Mouse (Mus musculus) midbrain, embryonic 15.5 days (tissue): ENCODE measurements around the gene 1700019D03Rik. TPM values are rescaled to one million over a fixed set of nuclear protein-coding genes. Genes with fewer than 3 reads are reported as not detected.
A peak's percentile ranks its signal among the peaks of the same experiment; 100 is the strongest.

Experiments
- ATAC-seq: fragments of 200-750 bp; cut with Nextera tagmentation; replicated peaks from 2 replicates; pipeline ENCODE4 v1.8.0; 2017; ENCODE audit warnings: moderate TSS enrichment
- H3K27ac ChIP-seq: fragments of 300-500 bp; sonication (generic); 2 replicates; pipeline ENCODE4 v1.5.1; 2015; ENCODE audit warnings: mild to moderate bottlenecking, inconsistent platforms
- H3K27me3 ChIP-seq: fragments of 300-500 bp; sonication (generic); replicated peaks from 2 replicates; pipeline ENCODE4 v1.6.1; 2015; ENCODE audit warnings: inconsistent platforms
- H3K36me3 ChIP-seq: fragments of 300-500 bp; sonication (generic); replicated peaks from 2 replicates; pipeline ENCODE4 v1.6.1; 2015; ENCODE audit warnings: inconsistent platforms
- H3K4me1 ChIP-seq: fragments of 300-500 bp; sonication (generic); 2 replicates; pipeline ENCODE4 v1.6.1; 2015; ENCODE audit warnings: inconsistent platforms
- H3K4me2 ChIP-seq: fragments of 300-500 bp; sonication (generic); 2 replicates; pipeline ENCODE4 v1.6.1; 2015; ENCODE audit warnings: inconsistent platforms, mild to moderate bottlenecking, moderate library complexity
- H3K4me3 ChIP-seq: fragments of 300-500 bp; sonication (generic); 2 replicates; pipeline ENCODE4 v1.5.1; 2015; ENCODE audit warnings: mild to moderate bottlenecking, inconsistent platforms
- H3K9ac ChIP-seq: fragments of 300-500 bp; sonication (generic); 2 replicates; pipeline ENCODE4 v1.6.1; 2015; ENCODE audit warnings: mild to moderate bottlenecking, inconsistent platforms
- H3K9me3 ChIP-seq: fragments of 300-500 bp; sonication (generic); 2 replicates; pipeline ENCODE4 v1.6.1; 2016; ENCODE audit warnings: inconsistent platforms
- WGBS: fragments of 180-500 bp; shearing (Covaris S2); methylation state at CpG from one replicate; pipeline ENCODE4 v1.1.7; 2015; ENCODE audit warnings: mixed read lengths; 5-methylcytosine and 5-hydroxymethylcytosine counted together
- polyA plus RNA-seq: library from polyadenylated mRNA; unstranded; fragments of >200 nt; fragmentation: Nextera tagmentation; extraction: Ambion mirVana; gene quantifications from 2 replicates; pipeline ENCODE4 v1.2.1, GENCODE M21; 2015

Gene 1700019D03Rik
- polyA plus RNA-seq, 1 experiment from 2014 or later: 2.7 TPM

- H3K4me3 ChIP-seq: no peak overlapping the region
- ATAC-seq: no peak
- no peaks in the 10 kb centered on the region for H3K4me1 ChIP-seq
- H3K9ac ChIP-seq: no peak overlapping the region
- H3K4me2 ChIP-seq: no peak overlapping the region
- no peaks in the 10 kb centered on the region for H3K36me3 ChIP-seq
- H3K27ac ChIP-seq: no peak overlapping the region
- H3K27me3 ChIP-seq: no peaks in the 10 kb centered on the region
- 66% methylated on average over 5 of the region's 5 CpGs for WGBS
- H3K9me3 ChIP-seq: no peaks in the 10 kb centered on the region
Measured at GRCm38 (mm10) chr1:53015606-53016005, 4.4 kb downstream of the 1700019D03Rik start.

DNA sequence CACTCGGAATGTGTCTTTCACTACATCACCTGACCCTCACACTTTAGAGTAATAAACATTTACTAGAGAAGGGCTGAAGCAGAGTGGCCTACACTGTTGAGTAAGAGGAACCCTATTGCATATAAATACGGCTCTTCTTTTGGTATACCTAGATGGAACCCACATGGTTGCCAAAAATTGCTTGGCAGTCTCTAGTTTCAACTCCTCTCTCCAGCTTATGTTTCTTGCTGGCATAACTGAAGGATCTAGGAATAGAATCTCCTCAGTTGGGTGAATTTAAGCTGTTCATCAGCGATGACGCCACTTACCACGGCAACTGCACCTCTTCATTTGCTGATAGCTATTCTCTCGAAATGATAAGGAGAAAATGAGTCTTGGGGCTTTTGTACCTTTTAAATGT is 5.3 kb downstream of the 1700019D03Rik start:
- Histone ChIP-seq H3K9me3 (no peaks in the 10 kb centered on the region), H3K9ac (no peak overlapping the region), H3K4me2 (no peak overlapping the region), H3K4me1 (no peaks in the 10 kb centered on the region), H3K27ac (no peak overlapping the region), H3K36me3 (no peaks in the 10 kb centered on the region), H3K4me3 (no peak overlapping the region), H3K27me3 (no peaks in the 10 kb centered on the region)
- WGBS: 88% methylated on average over 6 of the region's 6 CpGs
- no peak for ATAC-seq

DNA sequence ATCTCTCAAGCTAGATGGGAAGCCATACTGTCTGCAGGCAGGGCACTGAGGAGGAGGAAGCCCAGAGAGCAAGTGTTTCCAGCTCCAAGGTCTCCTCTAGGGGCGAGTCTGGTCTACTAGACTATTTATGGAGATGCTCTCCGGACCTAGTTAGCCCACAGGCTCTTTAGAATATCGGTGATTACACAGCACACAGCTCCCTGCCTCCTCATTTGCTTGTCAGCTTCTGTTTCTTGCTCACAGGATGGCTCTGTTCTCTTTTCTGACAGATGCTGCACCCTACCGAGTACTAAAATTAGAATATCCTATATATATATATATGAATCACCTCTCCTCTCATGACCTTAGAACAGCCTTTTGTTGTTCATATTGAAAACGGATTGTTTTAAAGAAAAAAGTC is 33.3 kb downstream of the 1700019D03Rik start:
- Histone ChIP-seq H3K4me2 (no peak overlapping the region), H3K36me3 (no peaks in the 10 kb centered on the region), H3K4me1 (no peaks in the 10 kb centered on the region), H3K9me3 (no peaks in the 10 kb centered on the region), H3K4me3 (no peak overlapping the region), H3K27ac (no peak overlapping the region), H3K27me3 (no peaks in the 10 kb centered on the region), H3K9ac (no peak overlapping the region)
- 60% methylated on average over 5 of the region's 5 CpGs for WGBS
- ATAC-seq: no peak

DNA sequence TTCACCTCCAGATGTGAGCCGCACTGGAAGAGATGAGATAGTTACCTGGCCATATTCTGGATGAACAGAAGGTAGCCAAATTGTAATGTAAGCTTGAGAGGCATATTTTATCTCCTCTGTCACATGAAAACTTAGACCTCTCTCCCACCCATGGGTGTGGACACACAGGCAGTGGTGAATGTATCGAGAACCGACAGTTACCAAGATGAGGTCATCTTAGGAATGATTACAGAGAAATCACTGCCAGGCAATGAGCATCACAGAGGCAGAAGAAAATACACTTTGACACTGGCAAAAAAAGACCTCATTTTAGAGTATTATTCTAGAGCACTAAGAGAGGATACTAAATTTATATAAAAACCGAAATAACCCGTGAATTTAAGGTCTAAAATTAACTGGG is 46.8 kb downstream of the 1700019D03Rik start:
- 82% methylated on average over 5 of the region's 5 CpGs for WGBS
- Histone ChIP-seq H3K4me3 (no peak overlapping the region), H3K27ac (no peak overlapping the region), H3K4me1 (0 out of 2 replicates have a peak, but pooled peaks cover 3% of the 10 kb centered on the region), H3K36me3 (no peaks in the 10 kb centered on the region), H3K9me3 (no peaks in the 10 kb centered on the region), H3K9ac (no peak overlapping the region), H3K27me3 (no peaks in the 10 kb centered on the region), H3K4me2 (no peak overlapping the region)
- no peak for ATAC-seq

GRCm38 (mm10) chr1:52971881-52972503 is 48.0 kb downstream of the 1700019D03Rik start:
- Histone ChIP-seq H3K4me1 (0 out of 2 replicates have a peak, but pooled peaks cover 3% of the 10 kb centered on the region), H3K4me2 (no peak overlapping the region), H3K4me3 (no peak overlapping the region), H3K27ac (no peak overlapping the region), H3K9me3 (no peaks in the 10 kb centered on the region), H3K36me3 (no peaks in the 10 kb centered on the region), H3K9ac (no peak overlapping the region), H3K27me3 (no peaks in the 10 kb centered on the region)
- 64% methylated on average over 2 of the region's 2 CpGs for whole genome bisulfite sequencing
- ATAC-seq: peak; percentile 97

DNA sequence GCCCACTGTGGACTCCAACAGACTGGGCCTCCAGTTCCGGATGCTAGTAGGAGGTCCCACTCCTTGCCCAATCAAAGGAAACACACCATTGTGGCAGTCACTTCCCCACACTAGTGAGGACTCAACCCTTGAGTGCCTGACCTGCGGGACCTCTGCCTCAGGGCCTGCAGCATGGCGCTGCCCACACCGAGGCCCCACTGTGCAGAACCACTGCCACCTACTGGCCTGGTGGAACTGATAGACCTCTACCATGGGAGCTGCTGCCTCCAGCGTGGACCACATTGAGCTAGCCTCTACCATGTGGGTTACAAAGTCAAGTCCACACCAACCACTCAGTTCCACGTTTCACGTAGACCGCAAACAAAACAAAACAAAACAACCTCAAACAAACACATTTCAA is 55.4 kb downstream of the 1700019D03Rik start:
- H3K9ac ChIP-seq: no peak overlapping the region
- H3K4me1 ChIP-seq: no peaks in the 10 kb centered on the region
- no peak overlapping the region for H3K4me3 ChIP-seq
- 80% methylated on average over 8 of the region's 8 CpGs for WGBS
- no peaks in the 10 kb centered on the region for H3K9me3 ChIP-seq
- no peaks in the 10 kb centered on the region for H3K27me3 ChIP-seq
- no peak overlapping the region for H3K27ac ChIP-seq
- no peak overlapping the region for H3K4me2 ChIP-seq
- no peaks in the 10 kb centered on the region for H3K36me3 ChIP-seq
- no peak for ATAC-seq

- H3K27ac ChIP-seq: no peak overlapping the region
- H3K4me3 ChIP-seq: no peak overlapping the region
- ATAC-seq: no peak
- H3K9ac ChIP-seq: no peak overlapping the region
- H3K4me1 ChIP-seq: no peaks in the 10 kb centered on the region
- H3K4me2 ChIP-seq: no peak overlapping the region
- 85% methylated on average over 2 of the region's 2 CpGs for WGBS
- no peaks in the 10 kb centered on the region for H3K27me3 ChIP-seq
- H3K36me3 ChIP-seq: no peaks in the 10 kb centered on the region
- no peaks in the 10 kb centered on the region for H3K9me3 ChIP-seq
Measured at GRCm38 (mm10) chr1:52963097-52963496, 56.9 kb downstream of the 1700019D03Rik start.

GRCm38 (mm10) chr1:52960191-52960590 is 59.8 kb downstream of the 1700019D03Rik start:
- H3K9me3 ChIP-seq: no peaks in the 10 kb centered on the region
- no peak overlapping the region for H3K27ac ChIP-seq
- no peak overlapping the region for H3K9ac ChIP-seq
- no peak overlapping the region for H3K4me2 ChIP-seq
- no peaks in the 10 kb centered on the region for H3K36me3 ChIP-seq
- no peaks in the 10 kb centered on the region for H3K27me3 ChIP-seq
- ATAC-seq: no peak
- H3K4me1 ChIP-seq: no peaks in the 10 kb centered on the region
- no peak overlapping the region for H3K4me3 ChIP-seq
- 83% methylated on average over 6 of the region's 6 CpGs for WGBS

GRCm38 (mm10) chr1:52956746-52957145 is 63.2 kb downstream of the 1700019D03Rik start:
- Histone ChIP-seq H3K4me1 (peaks cover 15% of the 10 kb centered on the region), H3K27me3 (no peaks in the 10 kb centered on the region), H3K27ac (no peak overlapping the region), H3K9ac (no peak overlapping the region), H3K36me3 (no peaks in the 10 kb centered on the region), H3K4me3 (no peak overlapping the region), H3K4me2 (no peak overlapping the region), H3K9me3 (no peaks in the 10 kb centered on the region)
- ATAC-seq: no peak
- WGBS: 54% methylated on average over 4 of the region's 4 CpGs

DNA sequence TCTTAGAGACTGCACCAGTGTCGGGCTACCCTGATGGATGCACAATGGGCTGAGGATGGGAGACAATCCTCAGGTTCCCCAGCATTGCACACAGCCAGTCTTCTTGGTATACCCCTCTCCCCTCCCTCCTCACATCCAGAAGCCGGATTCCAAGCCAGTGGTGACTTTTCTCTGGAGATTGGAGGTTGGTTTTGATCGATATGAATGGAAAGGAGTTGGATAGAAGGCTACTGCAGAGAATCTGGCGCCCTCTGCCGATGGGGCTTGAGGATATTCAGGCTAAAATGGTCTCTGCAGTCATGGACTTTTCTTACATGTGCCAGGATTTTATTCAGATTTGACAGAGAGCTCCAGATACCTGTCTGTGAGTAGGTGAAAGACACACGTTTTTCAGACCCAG is 64.9 kb downstream of the 1700019D03Rik start:
- ATAC-seq: no peak

GRCm38 (mm10) chr1:52954456-52954855 is 65.5 kb downstream of the 1700019D03Rik start:
- 90% methylated on average over 2 of the region's 2 CpGs for WGBS
- ATAC-seq: no peak

More for the DNA sequence above, 64.9 kb downstream of the 1700019D03Rik start:
- Histone ChIP-seq H3K9me3 (no peaks in the 10 kb centered on the region), H3K9ac (no peak overlapping the region), H3K36me3 (no peaks in the 10 kb centered on the region), H3K4me1 (peaks cover 15% of the 10 kb centered on the region), H3K4me3 (no peak overlapping the region), H3K27me3 (no peaks in the 10 kb centered on the region), H3K27ac (no peak overlapping the region), H3K4me2 (no peak overlapping the region)
- 38% methylated on average over 6 of the region's 6 CpGs for WGBS

DNA sequence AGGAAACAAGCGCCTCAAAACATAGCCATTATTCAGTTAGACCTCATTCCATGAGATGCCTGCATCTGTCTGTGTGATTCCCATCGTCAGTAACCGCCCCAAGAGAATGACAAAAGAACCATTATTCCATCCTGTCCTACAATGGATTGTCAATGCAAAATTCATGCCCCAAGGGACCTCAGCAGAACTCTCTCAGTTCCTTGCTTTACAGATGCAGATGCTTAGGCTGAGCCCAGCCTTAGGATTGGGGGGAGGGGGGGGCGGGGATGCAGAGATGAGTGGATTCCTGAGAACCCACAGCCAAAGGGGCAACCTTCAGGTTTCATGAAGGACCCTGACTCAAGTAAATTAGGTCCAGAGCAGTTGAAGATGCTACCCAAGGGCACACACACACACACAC is 66.4 kb downstream of the 1700019D03Rik start:
- H3K27ac ChIP-seq: no peak overlapping the region
- WGBS: 8% methylated on average over 4 of the region's 4 CpGs
- ATAC-seq: 0 out of 2 replicates have a peak, but pooled peaks have one; percentile 15
- H3K9ac ChIP-seq: no peak overlapping the region
- H3K4me3 ChIP-seq: peak overlapping the region; percentile 62
- H3K4me2 ChIP-seq: peak overlapping the region; percentile 98
- H3K27me3 ChIP-seq: no peaks in the 10 kb centered on the region
- no peaks in the 10 kb centered on the region for H3K36me3 ChIP-seq
- no peaks in the 10 kb centered on the region for H3K9me3 ChIP-seq
- peaks cover 15% of the 10 kb centered on the region for H3K4me1 ChIP-seq

More at GRCm38 (mm10) chr1:52954456-52954855, 65.5 kb downstream of the 1700019D03Rik start:
- H3K27me3 ChIP-seq: no peaks in the 10 kb centered on the region
- H3K36me3 ChIP-seq: no peaks in the 10 kb centered on the region
- H3K4me1 ChIP-seq: peaks cover 15% of the 10 kb centered on the region
- no peaks in the 10 kb centered on the region for H3K9me3 ChIP-seq
- H3K27ac ChIP-seq: no peak overlapping the region
- no peak overlapping the region for H3K4me3 ChIP-seq
- no peak overlapping the region for H3K9ac ChIP-seq
- H3K4me2 ChIP-seq: no peak overlapping the region
